In the genomic region with DNA sequence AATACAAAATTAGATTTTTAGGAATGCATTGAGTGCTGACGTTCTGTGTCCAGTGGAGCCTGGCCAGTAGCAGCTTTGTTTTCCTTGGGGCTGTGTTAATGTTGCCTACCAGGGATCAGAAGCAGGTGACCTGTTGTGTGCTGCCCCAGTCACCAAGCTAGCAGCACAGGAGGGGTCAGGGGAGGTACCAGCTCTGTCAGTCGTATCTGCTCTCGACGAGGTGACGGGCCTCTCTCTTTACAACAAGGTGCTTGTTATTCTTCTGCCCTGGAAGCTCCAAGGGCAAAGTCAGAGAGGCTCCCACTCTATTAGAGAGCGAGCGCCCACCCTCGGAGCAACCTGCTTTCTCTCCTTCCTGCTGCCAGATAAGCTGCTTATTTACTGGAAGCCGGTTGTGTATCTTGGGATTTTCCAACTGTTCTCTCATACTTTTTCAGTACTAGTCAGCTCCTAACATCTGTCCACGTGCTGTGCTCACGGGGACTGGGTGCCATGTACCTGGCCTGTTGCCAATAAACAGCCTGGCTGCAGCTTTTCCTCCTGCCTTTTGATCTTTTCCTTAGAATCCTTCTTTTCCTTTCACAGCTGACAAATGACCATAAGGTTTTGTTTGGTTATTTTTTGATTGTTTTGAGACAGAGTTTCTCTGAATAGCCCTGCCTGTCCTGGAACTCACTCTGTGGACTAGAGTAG, we compare ENCODE assay signal across 9 mouse cellular contexts. TPM values are rescaled to one million over a fixed set of nuclear protein-coding genes. Genes with fewer than 3 reads are reported as not detected.
DNase-seq lines count a peak whose midpoint lies in the region; ATAC-seq and TF ChIP-seq lines count a peak whose summit lies in the region.
"Had no signal": no experiment of that assay in that cellular context is flagged by ENCODE, and none has a peak within 500 bp of the region (broad histone marks: within the 10 kb centered on the region; RNA-seq: fewer than 3 reads in every experiment).

No protein-coding gene starts in this region.

- TF ChIP-seq POLR2A in cerebellum, adult 2 months (IDR thresholded peaks at IDR 0.05; ENCODE audit: borderline replicate concordance, insufficient read depth, low read length): no peak
- TF ChIP-seq POLR2A in CH12.LX (IDR thresholded peaks at IDR 0.05; ENCODE audit: low read depth, low read length): no peak

- peak; percentile 48 for DNase-seq in cerebellum, adult 9-11 months
- no peak for DNase-seq in cerebellum, adult 2 months
- no peak for DNase-seq in CH12.LX (ENCODE audit: extremely low read depth)
- peak; percentile 70 for DNase-seq in kidney, postnatal 14 days
- no peak for DNase-seq in T-cell, adult 2 months (ENCODE audit: low spot score)

- no peak overlapping the region for H3K4me3 ChIP-seq in cerebellum, adult 2 months (replicated peaks; ENCODE audit: insufficient read depth, low read depth, low read length)
- H3K4me3 ChIP-seq in CH12.LX (replicated peaks in 1 of 3; ENCODE audit: low read depth in 2 of 3, low read length in 2 of 3, poor library complexity in 1 of 3): no peak overlapping the region
- H3K4me3 ChIP-seq in forebrain, embryonic 16.5 days (replicated peaks; ENCODE audit: low read length): no peak overlapping the region
- no peak overlapping the region for H3K4me3 ChIP-seq in stomach, embryonic 15.5 days (replicated peaks)
- H3K4me3 ChIP-seq: lung, embryonic 15.5 days had no signal

- no peak for TF ChIP-seq CTCF in cerebellum, adult 2 months (IDR thresholded peaks at IDR 0.05; ENCODE audit: borderline replicate concordance, insufficient read depth, low read depth, low read length)
- TF ChIP-seq CTCF in CH12.LX (conservative IDR thresholded peaks at IDR 0.05 in 1 of 2, IDR thresholded peaks at IDR 0.05 in 1 of 2; ENCODE audit: low read depth in 2 of 2, low read length in 2 of 2): no peak

- peaks cover 5% of the 10 kb centered on the region for H3K4me1 ChIP-seq in cerebellum, adult 2 months (ENCODE audit: control insufficient read depth, insufficient read depth, low read length)
- peaks cover 2 to 10% of the 10 kb centered on the region in 2 experiments; a peak in 1 of 4 replicates for H3K4me1 ChIP-seq in CH12.LX (ENCODE audit: control insufficient read depth in 1 of 2, insufficient read depth in 2 of 2)
- H3K4me1 ChIP-seq in forebrain, embryonic 16.5 days (replicated peaks; ENCODE audit: control insufficient read depth, insufficient read depth, low read length): peaks cover 23% of the 10 kb centered on the region
- H3K4me1 ChIP-seq in stomach, embryonic 15.5 days: peaks cover 9% of the 10 kb centered on the region

- in situ Hi-C loops in CH12.LX (cut with MboI; ENCODE audit: low pct_ligation_motif_present, low pct_unique_long_range_greater_than_20kb, low sequenced_read_pairs): loop anchor here (10.0 kb wide), 1 partner anchor 426 kb away; no protein-coding TSS in a partner anchor

- WGBS in cerebellum, adult 2 months: 41% methylated on average over 11 of the region's 11 CpGs
- WGBS in forebrain, embryonic 16.5 days: 18% methylated on average over 11 of the region's 11 CpGs
- 18% methylated on average over 11 of the region's 11 CpGs for WGBS in stomach, embryonic 15.5 days

- no peak overlapping the region for H3K27ac ChIP-seq in cerebellum, adult 2 months (ENCODE audit: insufficient read depth, low read length)
- no peak overlapping the region for H3K27ac ChIP-seq in CH12.LX (ENCODE audit: insufficient read depth, low read depth)
- H3K27ac ChIP-seq in forebrain, embryonic 16.5 days (ENCODE audit: low read length): no peak overlapping the region; the same call in 1 of the 2 replicates
- peak overlapping the region; percentile 42; the same call in 1 of the 2 replicates for H3K27ac ChIP-seq in stomach, embryonic 15.5 days
- H3K27ac ChIP-seq: lung, embryonic 15.5 days had no signal

- dilution Hi-C loops in CH12.LX (cut with MboI; ENCODE audit: extremely low pct_ligation_motif_present, extremely low pct_unique_long_range_greater_than_20kb, low sequenced_read_pairs): no loop called here

- TF ChIP-seq RAD21 in CH12.LX (IDR thresholded peaks at IDR 0.05; ENCODE audit: low read depth, low read length): no peak

- peaks cover 28% of the 10 kb centered on the region for H3K9me3 ChIP-seq in CH12.LX (replicated peaks; ENCODE audit: low read length)
- no peaks in the 10 kb centered on the region for H3K9me3 ChIP-seq in forebrain, embryonic 16.5 days (ENCODE audit: control insufficient read depth, low read length)
- no peaks in the 10 kb centered on the region for H3K9me3 ChIP-seq in stomach, embryonic 15.5 days
- H3K9me3 ChIP-seq: lung, embryonic 15.5 days had no signal

- no peaks in the 10 kb centered on the region for H3K27me3 ChIP-seq in cerebellum, adult 2 months (ENCODE audit: control insufficient read depth, insufficient read depth, low read length)
- H3K27me3 ChIP-seq in CH12.LX (replicated peaks): no peaks in the 10 kb centered on the region
- no peaks in the 10 kb centered on the region for H3K27me3 ChIP-seq in forebrain, embryonic 16.5 days (replicated peaks; ENCODE audit: control insufficient read depth, insufficient read depth, low read length)
- no peaks in the 10 kb centered on the region for H3K27me3 ChIP-seq in stomach, embryonic 15.5 days (replicated peaks)

- ATAC-seq in forebrain, embryonic 16.5 days: no peak
- ATAC-seq in stomach, embryonic 15.5 days (ENCODE audit: insufficient read depth, low FRiP score, low read depth): no peak
- ATAC-seq in CD4-positive, CD25-positive, alpha-beta regulatory T cell, adult 4 months: no peak

- no peak for TF ChIP-seq EP300 in CH12.LX (IDR thresholded peaks at IDR 0.05; ENCODE audit: low read length)

- no peaks in the 10 kb centered on the region for H3K79me2 ChIP-seq in CH12.LX (replicated peaks; ENCODE audit: control insufficient read depth, extremely low read depth, insufficient read depth, poor library complexity, severe bottlenecking)

- H3K36me3 ChIP-seq in CH12.LX (replicated peaks in 1 of 2; ENCODE audit: control insufficient read depth in 1 of 2, insufficient read depth in 1 of 2, low read length in 1 of 2): peaks cover 0 to 1% of the 10 kb centered on the region in 2 experiments
- no peaks in the 10 kb centered on the region for H3K36me3 ChIP-seq in forebrain, embryonic 16.5 days (ENCODE audit: control insufficient read depth, insufficient read depth)
- no peaks in the 10 kb centered on the region for H3K36me3 ChIP-seq in stomach, embryonic 15.5 days
- H3K36me3 ChIP-seq: lung, embryonic 15.5 days had no signal

- H3K4me2 ChIP-seq in CH12.LX (ENCODE audit: insufficient read depth, low read depth, poor library complexity, severe bottlenecking): no peak overlapping the region
- no peak overlapping the region for H3K4me2 ChIP-seq in forebrain, embryonic 16.5 days (ENCODE audit: low read length)
- no peak overlapping the region for H3K4me2 ChIP-seq in stomach, embryonic 15.5 days
- H3K4me2 ChIP-seq: lung, embryonic 15.5 days had no signal

- H3K9ac ChIP-seq in CH12.LX (ENCODE audit: insufficient read depth, low read depth): no peak overlapping the region
- peak overlapping the region; percentile 38; the same call in 1 of the 2 replicates for H3K9ac ChIP-seq in forebrain, embryonic 16.5 days (replicated peaks; ENCODE audit: low read depth, low read length)
- H3K9ac ChIP-seq in stomach, embryonic 15.5 days: no peak overlapping the region
- H3K9ac ChIP-seq: lung, embryonic 15.5 days had no signal

TF ChIP-seq in CH12.LX, 34 proteins besides CTCF, POLR2A, EP300 and RAD21:
- TF ChIP-seq ZNF384 (IDR thresholded peaks at IDR 0.05; ENCODE audit: low read depth, low read length): no peak
- no peak for TF ChIP-seq USF2 (conservative IDR thresholded peaks at IDR 0.05; ENCODE audit: low read depth, low read length)
- TF ChIP-seq BHLHE40 (IDR thresholded peaks at IDR 0.05; ENCODE audit: low read depth, low read length): peak; percentile 20; the same call in 1 of the 2 replicates
- no peak for TF ChIP-seq USF1 (IDR thresholded peaks at IDR 0.05; ENCODE audit: low read depth, low read length)

RNA-seq across cellular contexts. Expression of gene Irs2, which starts 2.8 kb away (rescaled TPM):
- polyA plus RNA-seq in cerebellum, adult 2 months (2012; rRNA removed): 26.2 and 27.3 TPM in 2 replicates
- total RNA-seq in CH12.LX (2012; rRNA removed) (1.0 and 1.1 TPM in 2 replicates), CH12.LX (2014; rRNA removed) (not detected in 2 replicates)
- 0.18 and 0.24 TPM in 2 replicates for polyA plus RNA-seq in CH12.LX (2012; ENCODE audit: insufficient read length, low read depth)
- polyA plus RNA-seq in forebrain, embryonic 16.5 days (2015; fragmentation: Nextera tagmentation; extraction: Ambion mirVana): 5.4 and 6.0 TPM in 2 replicates
- polyA plus RNA-seq in stomach, embryonic 15.5 days (2015; fragmentation: Nextera tagmentation; extraction: Ambion mirVana): 7.1 and 7.2 TPM in 2 replicates
- under 1 TPM; 0.68 to 0.83 TPM for polyA plus RNA-seq in CD4-positive, CD25-positive, alpha-beta regulatory T cell, adult 4 months (2017; shearing (Covaris generic))

Comparison
In these comparisons a context has a peak if more than half of its experiments do, and no peak if none do; other contexts are left out.
1. DNase-seq: peak in cerebellum, adult 9-11 months (single experiment) and kidney, postnatal 14 days (single experiment); none in cerebellum, adult 2 months (0 of 2), CH12.LX (single experiment) and T-cell, adult 2 months (single experiment).